Mouse (Mus musculus): Measurements from ENCODE around the gene Cmtm7.

GRCm38 (mm10) chr9:114797329-114798004, 15.8 kb upstream of the Cmtm7 start:
- no peak for TF ChIP-seq MYOG (IDR thresholded peaks at IDR 0.05; ENCODE audit: control insufficient read depth, extremely low read depth, insufficient read length)
- TF ChIP-seq CTCF (IDR thresholded peaks at IDR 0.05; ENCODE audit: control insufficient read depth, insufficient read depth, insufficient read length), result peak; percentile 78
- TF ChIP-seq MAX (IDR thresholded peaks at IDR 0.05), result no peak
- TF ChIP-seq MYOD1 (IDR thresholded peaks at IDR 0.05; ENCODE audit: control insufficient read depth, insufficient read length, low read depth), result no peak
- TF ChIP-seq USF1 (IDR thresholded peaks at IDR 0.05; ENCODE audit: low read depth), result no peak
- TF ChIP-seq CEBPB (IDR thresholded peaks at IDR 0.05; ENCODE audit: low read depth), result no peak

Measured in C2C12 (cell line).